In the genomic region with DNA sequence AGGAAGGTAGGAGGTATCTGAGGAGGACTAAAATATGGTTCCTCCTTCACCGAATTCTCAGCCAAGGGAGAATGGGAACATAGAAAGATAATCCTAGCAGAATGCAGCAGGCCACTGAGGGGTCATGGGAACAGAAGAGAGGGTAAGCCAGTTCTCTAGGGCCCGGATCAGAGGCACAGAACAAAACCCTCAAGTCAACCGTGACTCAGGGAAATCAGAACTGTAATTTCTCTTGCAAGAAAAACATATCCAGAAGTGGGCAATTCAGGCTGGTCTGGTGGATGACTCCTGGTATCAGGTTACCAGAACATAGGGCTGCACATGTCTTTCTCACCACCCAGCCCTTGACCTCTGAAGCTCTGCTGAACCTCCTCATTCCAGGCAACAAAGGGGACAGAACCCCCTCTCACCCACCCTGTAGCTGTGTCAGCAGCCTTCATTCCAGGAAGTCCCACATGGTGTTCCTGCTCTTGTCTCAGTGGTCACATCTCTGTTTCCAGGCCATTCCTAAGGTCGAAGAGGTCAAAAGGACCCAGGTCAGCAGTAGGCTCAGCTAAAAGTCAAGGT, we compare ENCODE assay signal across 24 mouse cellular contexts. TPM values are rescaled to one million over a fixed set of nuclear protein-coding genes. Genes with fewer than 3 reads are reported as not detected.
DNase-seq lines count a peak whose midpoint lies in the region; ATAC-seq and TF ChIP-seq lines count a peak whose summit lies in the region.
"Had no signal": no experiment of that assay in that cellular context is flagged by ENCODE, and none has a peak within 500 bp of the region (broad histone marks: within the 10 kb centered on the region; RNA-seq: fewer than 3 reads in every experiment).

No protein-coding gene starts in this region.

- H3K9me3 ChIP-seq in heart, embryonic 11.5 days (replicated peaks; ENCODE audit: control insufficient read depth, low read length) = no peaks in the 10 kb centered on the region
- H3K9me3 ChIP-seq in kidney, postnatal 0 days (replicated peaks; ENCODE audit: low read length) = no peaks in the 10 kb centered on the region
- H3K9me3 ChIP-seq in embryonic facial prominence, embryonic 10.5 days = no peaks in the 10 kb centered on the region
- H3K9me3 ChIP-seq: intestine, embryonic 15.5 days had no signal

- H3K4me3 ChIP-seq in heart, embryonic 11.5 days (ENCODE audit: low read depth, low read length) = no peak overlapping the region
- H3K4me3 ChIP-seq in kidney, postnatal 0 days (replicated peaks; ENCODE audit: low read depth, low read length) = no peak overlapping the region
- no peak overlapping the region for H3K4me3 ChIP-seq in embryonic facial prominence, embryonic 10.5 days
- H3K4me3 ChIP-seq: forebrain, embryonic 13.5 days; intestine, embryonic 15.5 days had no signal

- 58% methylated on average over 4 of the region's 4 CpGs for WGBS in heart, embryonic 11.5 days (ENCODE audit: insufficient replicate concordance)
- 40% methylated on average over 4 of the region's 4 CpGs for WGBS in kidney, postnatal 0 days
- WGBS in embryonic facial prominence, embryonic 10.5 days = 57% methylated on average over 4 of the region's 4 CpGs

- H3K36me3 ChIP-seq in heart, embryonic 11.5 days (ENCODE audit: control insufficient read depth, insufficient read depth, low read length) = no peaks in the 10 kb centered on the region
- no peaks in the 10 kb centered on the region for H3K36me3 ChIP-seq in kidney, postnatal 0 days (ENCODE audit: insufficient read depth, low read length)
- no peaks in the 10 kb centered on the region for H3K36me3 ChIP-seq in embryonic facial prominence, embryonic 10.5 days (replicated peaks)
- H3K36me3 ChIP-seq: G1E; intestine, embryonic 15.5 days had no signal

- no peak overlapping the region for H3K27ac ChIP-seq in heart, embryonic 11.5 days (ENCODE audit: low read depth, low read length)
- H3K27ac ChIP-seq in kidney, postnatal 0 days = no peak overlapping the region
- peak overlapping the region; percentile 44; the same call in 1 of the 2 replicates for H3K27ac ChIP-seq in embryonic facial prominence, embryonic 10.5 days (replicated peaks)
- H3K27ac ChIP-seq: forebrain, embryonic 13.5 days; hindbrain, embryonic 14.5 days; intestine, embryonic 15.5 days had no signal

- H3K4me1 ChIP-seq in heart, embryonic 11.5 days (ENCODE audit: control insufficient read depth, insufficient read depth, low read length) = peaks cover 4% of the 10 kb centered on the region
- peaks cover 1% of the 10 kb centered on the region; the same call in 1 of the 2 replicates for H3K4me1 ChIP-seq in kidney, postnatal 0 days (replicated peaks; ENCODE audit: insufficient read depth, low read length)
- H3K4me1 ChIP-seq in embryonic facial prominence, embryonic 10.5 days = peaks cover 24% of the 10 kb centered on the region
- H3K4me1 ChIP-seq: forebrain, embryonic 13.5 days had no signal

- H3K9ac ChIP-seq in heart, embryonic 11.5 days (ENCODE audit: low read depth, low read length) = no peak overlapping the region
- no peak overlapping the region for H3K9ac ChIP-seq in kidney, postnatal 0 days (ENCODE audit: low read depth, low read length)
- H3K9ac ChIP-seq: forebrain, embryonic 13.5 days; hindbrain, embryonic 14.5 days; intestine, embryonic 15.5 days had no signal

- ATAC-seq in heart, embryonic 11.5 days (replicated peaks; ENCODE audit: insufficient number of reproducible peaks, low FRiP score, low TSS enrichment) = no peak
- no peak; the same call in 1 of the 2 replicates for ATAC-seq in kidney, postnatal 0 days (replicated peaks; ENCODE audit: low FRiP score, low read depth)
- ATAC-seq in erythroid progenitor cell, adult 5-6 weeks (replicated peaks; ENCODE audit: low FRiP score, poor library complexity, severe bottlenecking) = no peak
- ATAC-seq: forebrain, embryonic 13.5 days; intestine, embryonic 15.5 days had no signal

- no peak for TF ChIP-seq CTCF in kidney, postnatal 0 days (IDR thresholded peaks at IDR 0.05; ENCODE audit: low read depth)

- H3K4me2 ChIP-seq in heart, embryonic 11.5 days = no peak overlapping the region
- H3K4me2 ChIP-seq in kidney, postnatal 0 days (ENCODE audit: low read length) = no peak overlapping the region
- H3K4me2 ChIP-seq: forebrain, embryonic 13.5 days; hindbrain, embryonic 14.5 days; intestine, embryonic 15.5 days; liver, embryonic 11.5 days had no signal

- H3K27me3 ChIP-seq in heart, embryonic 11.5 days (ENCODE audit: control insufficient read depth, insufficient read depth, low read length) = no peaks in the 10 kb centered on the region
- no peaks in the 10 kb centered on the region for H3K27me3 ChIP-seq in kidney, postnatal 0 days (ENCODE audit: insufficient read depth, low read length)
- no peaks in the 10 kb centered on the region for H3K27me3 ChIP-seq in embryonic facial prominence, embryonic 10.5 days (replicated peaks; ENCODE audit: low read depth, poor library complexity, severe bottlenecking)
- H3K27me3 ChIP-seq: forebrain, embryonic 13.5 days; intestine, embryonic 15.5 days had no signal

- peak; percentile 91 for DNase-seq in heart, adult 11 months
- peak; percentile 57 for DNase-seq in kidney, postnatal 0 days (ENCODE audit: low spot score)
- no peak for DNase-seq in kidney, postnatal 14 days
- DNase-seq in embryonic facial prominence, embryonic 10.5 days (ENCODE audit: low spot score) = no peak
- peak; percentile 31 for DNase-seq in testis, postnatal 10 days (ENCODE audit: low spot score)
- DNase-seq in retina, postnatal 1 day = no peak
- DNase-seq: cerebellum, adult 2 months; cerebellum, postnatal 36 days; gastrocnemius, postnatal 25 days; kidney, postnatal 25 days; thymus, adult 18-20 months had no signal

RNA-seq across cellular contexts. Expression of gene Tekt3, which starts 32.2 kb away (rescaled TPM):
- polyA plus RNA-seq in heart, embryonic 11.5 days (2014; fragmentation: Nextera tagmentation; extraction: Ambion mirVana) = not detected in 2 replicates
- not detected in 2 replicates for polyA plus RNA-seq in kidney, postnatal 0 days (2015; fragmentation: Nextera tagmentation; extraction: Ambion mirVana)
- polyA plus RNA-seq in embryonic facial prominence, embryonic 10.5 days (2016; fragmentation: Nextera tagmentation; extraction: Ambion mirVana) = not detected in 2 replicates
- not detected in 2 replicates for total RNA-seq in erythroid progenitor cell, adult 5-6 weeks (2015; ENCODE audit: low replicate concordance)
- total RNA-seq in erythroid progenitor cell, adult 5-6 weeks (2017; ENCODE audit: low replicate concordance) = not detected in 2 replicates
- total RNA-seq: gastrocnemius, postnatal 25 days; heart, postnatal 25 days; megakaryocyte-erythroid progenitor cell, adult 5-6 weeks had no signal
- polyA plus RNA-seq: cerebellum, adult 2 months; forebrain, embryonic 13.5 days; frontal cortex, adult 2 months; G1E; limb, embryonic 11.5 days; liver, embryonic 11.5 days; neural tube, embryonic 11.5 days; small intestine, adult 2 months had no signal

Comparison
In these comparisons a context has a peak if more than half of its experiments do, and no peak if none do; other contexts are left out.
1. DNase-seq: peak in heart, adult 11 months (single experiment), kidney, postnatal 0 days (single experiment) and testis, postnatal 10 days (single experiment); none in kidney, postnatal 14 days (single experiment), embryonic facial prominence, embryonic 10.5 days (single experiment) and retina, postnatal 1 day (single experiment).